Mouse (Mus musculus) bone marrow, adult 2 months (tissue): ENCODE data around the gene Serpine2.

Experiments
- CTCF ChIP-seq: fragments of 200-500 bp; IDR thresholded peaks from 2 replicates; pipeline ENCODE4 v1.5.1; 2011; ENCODE audit warnings: low read length, control low read depth; ENCODE audit not compliant: control insufficient read depth, insufficient read depth
- POLR2A ChIP-seq: fragments of 200-500 bp; IDR thresholded peaks from 2 replicates; pipeline ENCODE4 v1.6.1; 2011; ENCODE audit warnings: low read depth, mild to moderate bottlenecking, control low read depth, low read length, borderline replicate concordance; ENCODE audit not compliant: control insufficient read depth

DNA sequence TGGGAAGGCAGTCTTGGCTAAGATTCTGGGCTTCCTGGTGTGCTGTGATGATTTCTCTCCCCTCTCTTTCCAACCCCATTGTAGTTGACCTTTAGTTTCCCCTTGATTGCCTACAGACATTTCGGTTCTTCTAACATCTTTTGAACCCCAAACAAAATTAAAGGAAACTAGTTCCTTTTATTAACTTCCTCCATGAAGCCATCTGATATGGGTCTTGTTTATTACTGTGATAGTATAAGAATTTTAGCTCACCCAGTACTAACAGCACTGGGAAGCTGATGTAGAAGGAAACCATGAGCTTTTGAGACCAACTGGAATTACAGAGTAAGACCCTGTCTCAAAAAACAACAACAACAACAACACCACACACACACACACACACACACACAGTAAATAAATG lies 92.7 kb downstream of the Serpine2 start:
- TF ChIP-seq CTCF, result no peak
- no peak for TF ChIP-seq POLR2A
